Mouse (Mus musculus): ENCODE results near the gene D5Ertd579e. TPM values are rescaled to one million over a fixed set of nuclear protein-coding genes. Genes with fewer than 3 reads are reported as not detected.

Gene D5Ertd579e
- 30.2 and 38.6 TPM in 2 replicates for polyA plus RNA-seq (2014; fragmentation: Nextera tagmentation; extraction: Ambion mirVana)

GRCm38 (mm10) chr5:36695461-36696231 lies at the start of gene D5Ertd579e:
Gene D5Ertd579e, minus strand, starts transcription at chr5:36696024.
- peak; percentile 96 for ATAC-seq
- WGBS: under 1% methylated on average over 81 of the region's 104 CpGs
- H3K9me3 ChIP-seq (replicated peaks; ENCODE audit: control insufficient read depth, low read length): no peaks in the 10 kb centered on the region
- H3K27ac ChIP-seq (ENCODE audit: low read depth, low read length): peak within 1 kb of the TSS; percentile 91
- peak; percentile 96 for DNase-seq (ENCODE audit: low spot score)
- H3K4me2 ChIP-seq (ENCODE audit: low read length): peak within 1 kb of the TSS; percentile 93
- peak within 1 kb of the TSS; percentile 89 for H3K9ac ChIP-seq (ENCODE audit: low read length)
- peaks cover 8% of the 10 kb centered on the region for H3K4me1 ChIP-seq (ENCODE audit: control insufficient read depth, insufficient read depth, low read length)
- no peaks in the 10 kb centered on the region for H3K27me3 ChIP-seq (replicated peaks; ENCODE audit: control insufficient read depth, insufficient read depth, low read length)
- no peaks in the 10 kb centered on the region for H3K36me3 ChIP-seq (ENCODE audit: control insufficient read depth, insufficient read depth, low read length)
- peak within 1 kb of the TSS; percentile 76 for H3K4me3 ChIP-seq (ENCODE audit: low read depth, low read length)

GRCm38 (mm10) chr5:36742126-36742848 lies 46.5 kb upstream of the D5Ertd579e start:
- H3K4me1 ChIP-seq (ENCODE audit: control insufficient read depth, insufficient read depth, low read length): peaks cover 6% of the 10 kb centered on the region
- no peak overlapping the region for H3K4me2 ChIP-seq (ENCODE audit: low read length)
- no peaks in the 10 kb centered on the region for H3K9me3 ChIP-seq (replicated peaks; ENCODE audit: control insufficient read depth, low read length)
- 44% methylated on average over 16 of the region's 16 CpGs for WGBS
- H3K36me3 ChIP-seq (ENCODE audit: control insufficient read depth, insufficient read depth, low read length): 0 out of 2 replicates have a peak, but pooled peaks cover 2% of the 10 kb centered on the region
- H3K9ac ChIP-seq (ENCODE audit: low read length): no peak overlapping the region
- no peak overlapping the region for H3K27ac ChIP-seq (ENCODE audit: low read depth, low read length)
- DNase-seq (ENCODE audit: low spot score) (peak; percentile 67), ATAC-seq (0 out of 2 replicates have a peak, but pooled peaks have one; percentile 37)
- H3K4me3 ChIP-seq (ENCODE audit: low read depth, low read length): no peak overlapping the region
- no peaks in the 10 kb centered on the region for H3K27me3 ChIP-seq (replicated peaks; ENCODE audit: control insufficient read depth, insufficient read depth, low read length)

GRCm38 (mm10) chr5:36739829-36740228 lies 44.0 kb upstream of the D5Ertd579e start:
- Histone ChIP-seq H3K27ac (ENCODE audit: low read depth, low read length) (no peak overlapping the region), H3K9me3 (replicated peaks; ENCODE audit: control insufficient read depth, low read length) (no peaks in the 10 kb centered on the region), H3K36me3 (ENCODE audit: control insufficient read depth, insufficient read depth, low read length) (no peaks in the 10 kb centered on the region), H3K4me3 (ENCODE audit: low read depth, low read length) (no peak overlapping the region), H3K4me2 (ENCODE audit: low read length) (no peak overlapping the region), H3K27me3 (replicated peaks; ENCODE audit: control insufficient read depth, insufficient read depth, low read length) (no peaks in the 10 kb centered on the region), H3K9ac (ENCODE audit: low read length) (no peak overlapping the region), H3K4me1 (ENCODE audit: control insufficient read depth, insufficient read depth, low read length) (no peaks in the 10 kb centered on the region)
- ATAC-seq (no peak), DNase-seq (ENCODE audit: low spot score) (peak; percentile 19)
- WGBS: 59% methylated on average over 4 of the region's 4 CpGs

- WGBS: 71% methylated on average over 16 of the region's 16 CpGs
- no peak overlapping the region for H3K4me2 ChIP-seq (ENCODE audit: low read length)
- H3K36me3 ChIP-seq (ENCODE audit: control insufficient read depth, insufficient read depth, low read length): no peaks in the 10 kb centered on the region
- no peak overlapping the region for H3K9ac ChIP-seq (ENCODE audit: low read length)
- no peak overlapping the region for H3K4me3 ChIP-seq (ENCODE audit: low read depth, low read length)
- H3K9me3 ChIP-seq (replicated peaks; ENCODE audit: control insufficient read depth, low read length): no peaks in the 10 kb centered on the region
- H3K27me3 ChIP-seq (replicated peaks; ENCODE audit: control insufficient read depth, insufficient read depth, low read length): no peaks in the 10 kb centered on the region
- no peaks in the 10 kb centered on the region for H3K4me1 ChIP-seq (ENCODE audit: control insufficient read depth, insufficient read depth, low read length)
- peak; percentile 27 for DNase-seq (ENCODE audit: low spot score)
- H3K27ac ChIP-seq (ENCODE audit: low read depth, low read length): no peak overlapping the region
- ATAC-seq: no peak
Observed at GRCm38 (mm10) chr5:36738799-36739615, 43.2 kb upstream of the D5Ertd579e start.

GRCm38 (mm10) chr5:36737765-36738164 lies 41.9 kb upstream of the D5Ertd579e start:
- H3K9me3 ChIP-seq (replicated peaks; ENCODE audit: control insufficient read depth, low read length): no peaks in the 10 kb centered on the region
- ATAC-seq (no peak), DNase-seq (ENCODE audit: low spot score) (no peak)
- H3K4me3 ChIP-seq (ENCODE audit: low read depth, low read length): no peak overlapping the region
- H3K27me3 ChIP-seq (replicated peaks; ENCODE audit: control insufficient read depth, insufficient read depth, low read length): no peaks in the 10 kb centered on the region
- no peak overlapping the region for H3K9ac ChIP-seq (ENCODE audit: low read length)
- no peaks in the 10 kb centered on the region for H3K4me1 ChIP-seq (ENCODE audit: control insufficient read depth, insufficient read depth, low read length)
- H3K36me3 ChIP-seq (ENCODE audit: control insufficient read depth, insufficient read depth, low read length): no peaks in the 10 kb centered on the region
- no peak overlapping the region for H3K27ac ChIP-seq (ENCODE audit: low read depth, low read length)
- no peak overlapping the region for H3K4me2 ChIP-seq (ENCODE audit: low read length)
- 59% methylated on average over 4 of the region's 4 CpGs for whole genome bisulfite sequencing

GRCm38 (mm10) chr5:36736009-36736408 lies 40.2 kb upstream of the D5Ertd579e start:
- no peak overlapping the region for H3K9ac ChIP-seq (ENCODE audit: low read length)
- WGBS: 80% methylated on average over 8 of the region's 8 CpGs
- no peak for ATAC-seq

GRCm38 (mm10) chr5:36735106-36735505 lies 39.3 kb upstream of the D5Ertd579e start:
- Histone ChIP-seq H3K4me1 (ENCODE audit: control insufficient read depth, insufficient read depth, low read length) (no peaks in the 10 kb centered on the region), H3K4me2 (ENCODE audit: low read length) (no peak overlapping the region), H3K9ac (ENCODE audit: low read length) (no peak overlapping the region), H3K27me3 (replicated peaks; ENCODE audit: control insufficient read depth, insufficient read depth, low read length) (no peaks in the 10 kb centered on the region), H3K27ac (ENCODE audit: low read depth, low read length) (no peak overlapping the region), H3K36me3 (ENCODE audit: control insufficient read depth, insufficient read depth, low read length) (no peaks in the 10 kb centered on the region), H3K4me3 (ENCODE audit: low read depth, low read length) (no peak overlapping the region), H3K9me3 (replicated peaks; ENCODE audit: control insufficient read depth, low read length) (no peaks in the 10 kb centered on the region)
- 90% methylated on average over 6 of the region's 6 CpGs for WGBS
- DNase-seq (ENCODE audit: low spot score) (no peak), ATAC-seq (no peak)

More at GRCm38 (mm10) chr5:36736009-36736408, 40.2 kb upstream of the D5Ertd579e start:
- no peak overlapping the region for H3K27ac ChIP-seq (ENCODE audit: low read depth, low read length)
- no peaks in the 10 kb centered on the region for H3K9me3 ChIP-seq (replicated peaks; ENCODE audit: control insufficient read depth, low read length)
- H3K36me3 ChIP-seq (ENCODE audit: control insufficient read depth, insufficient read depth, low read length): no peaks in the 10 kb centered on the region
- H3K27me3 ChIP-seq (replicated peaks; ENCODE audit: control insufficient read depth, insufficient read depth, low read length): no peaks in the 10 kb centered on the region
- H3K4me3 ChIP-seq (ENCODE audit: low read depth, low read length): no peak overlapping the region
- no peak overlapping the region for H3K4me2 ChIP-seq (ENCODE audit: low read length)
- DNase-seq (ENCODE audit: low spot score): no peak
- no peaks in the 10 kb centered on the region for H3K4me1 ChIP-seq (ENCODE audit: control insufficient read depth, insufficient read depth, low read length)

GRCm38 (mm10) chr5:36733405-36733804 lies 37.6 kb upstream of the D5Ertd579e start:
- ATAC-seq (no peak), DNase-seq (ENCODE audit: low spot score) (no peak)
- H3K9ac ChIP-seq (ENCODE audit: low read length): no peak overlapping the region
- WGBS: 74% methylated on average over 3 of the region's 3 CpGs
- H3K27me3 ChIP-seq (replicated peaks; ENCODE audit: control insufficient read depth, insufficient read depth, low read length): no peaks in the 10 kb centered on the region
- no peaks in the 10 kb centered on the region for H3K9me3 ChIP-seq (replicated peaks; ENCODE audit: control insufficient read depth, low read length)
- H3K4me2 ChIP-seq (ENCODE audit: low read length): no peak overlapping the region
- no peaks in the 10 kb centered on the region for H3K4me1 ChIP-seq (ENCODE audit: control insufficient read depth, insufficient read depth, low read length)
- H3K36me3 ChIP-seq (ENCODE audit: control insufficient read depth, insufficient read depth, low read length): no peaks in the 10 kb centered on the region
- H3K4me3 ChIP-seq (ENCODE audit: low read depth, low read length): no peak overlapping the region
- H3K27ac ChIP-seq (ENCODE audit: low read depth, low read length): no peak overlapping the region
